Mouse (Mus musculus): ENCODE data around the gene Wnt9a. TPM values are rescaled to one million over a fixed set of nuclear protein-coding genes. Genes with fewer than 3 reads are reported as not detected.
A peak's percentile ranks its signal among the peaks of the same experiment; 100 is the strongest.
"Not testable (repeated sequence)": the region's sequence is repeated elsewhere in the genome, so short reads cannot be mapped to it uniquely, and the experiment has no call there.

The Wnt9a gene
- polyA plus RNA-seq, 1 experiment from 2014 or later: 1.6 TPM

GRCm38 (mm10) chr11:59297941-59298340 lies 8.8 kb upstream of the Wnt9a start:
- no peaks in the 10 kb centered on the region for H3K36me3 ChIP-seq (ENCODE audit: control insufficient read depth, insufficient read depth, low read length)
- ATAC-seq (ENCODE audit: insufficient read depth, low FRiP score, low TSS enrichment) (no peak), DNase-seq (ENCODE audit: low spot score) (peak; percentile 60)
- H3K4me3 ChIP-seq (ENCODE audit: low read depth, low read length): no peak overlapping the region
- 22% methylated on average over 7 of the region's 7 CpGs for WGBS
- no peaks in the 10 kb centered on the region for H3K9me3 ChIP-seq (ENCODE audit: control insufficient read depth, low read length)
- no peak overlapping the region for H3K9ac ChIP-seq (ENCODE audit: low read length)
- peaks cover 4% of the 10 kb centered on the region for H3K27me3 ChIP-seq (ENCODE audit: control insufficient read depth, insufficient read depth, low read length)
- no peak overlapping the region for H3K4me2 ChIP-seq (ENCODE audit: low read depth)
- no peaks in the 10 kb centered on the region for H3K4me1 ChIP-seq (ENCODE audit: control insufficient read depth, insufficient read depth, low read length)
- no peak overlapping the region for H3K27ac ChIP-seq (ENCODE audit: low read depth, low read length)

GRCm38 (mm10) chr11:59300185-59300584 lies 6.5 kb upstream of the Wnt9a start:
- no peak overlapping the region for H3K27ac ChIP-seq (ENCODE audit: low read depth, low read length)
- 28% methylated on average over 3 of the region's 3 CpGs for WGBS
- H3K9me3 ChIP-seq (ENCODE audit: control insufficient read depth, low read length): no peaks in the 10 kb centered on the region
- H3K4me2 ChIP-seq (ENCODE audit: low read depth): no peak overlapping the region
- H3K9ac ChIP-seq (ENCODE audit: low read length): no peak overlapping the region
- H3K27me3 ChIP-seq (ENCODE audit: control insufficient read depth, insufficient read depth, low read length): peaks cover 10% of the 10 kb centered on the region
- DNase-seq (ENCODE audit: low spot score) (no peak), ATAC-seq (ENCODE audit: insufficient read depth, low FRiP score, low TSS enrichment) (no peak)
- no peaks in the 10 kb centered on the region for H3K4me1 ChIP-seq (ENCODE audit: control insufficient read depth, insufficient read depth, low read length)
- H3K4me3 ChIP-seq (ENCODE audit: low read depth, low read length): no peak overlapping the region
- no peaks in the 10 kb centered on the region for H3K36me3 ChIP-seq (ENCODE audit: control insufficient read depth, insufficient read depth, low read length)

GRCm38 (mm10) chr11:59301053-59301452 lies 5.7 kb upstream of the Wnt9a start:
- not testable (repeated sequence) for H3K4me2 ChIP-seq (ENCODE audit: low read depth)
- 71% methylated on average over 2 of the region's 2 CpGs for WGBS
- peaks cover 19% of the 10 kb centered on the region for H3K27me3 ChIP-seq (ENCODE audit: control insufficient read depth, insufficient read depth, low read length)

GRCm38 (mm10) chr11:59302700-59303569 lies 3.8 kb upstream of the Wnt9a start:
- Histone ChIP-seq H3K27ac (ENCODE audit: low read depth, low read length) (no peak overlapping the region), H3K4me3 (ENCODE audit: low read depth, low read length) (no peak overlapping the region), H3K4me2 (ENCODE audit: low read depth) (no peak overlapping the region), H3K27me3 (ENCODE audit: control insufficient read depth, insufficient read depth, low read length) (peaks cover 37% of the 10 kb centered on the region), H3K4me1 (ENCODE audit: control insufficient read depth, insufficient read depth, low read length) (peaks cover 9% of the 10 kb centered on the region), H3K9ac (ENCODE audit: low read length) (no peak overlapping the region), H3K9me3 (ENCODE audit: control insufficient read depth, low read length) (no peaks in the 10 kb centered on the region), H3K36me3 (ENCODE audit: control insufficient read depth, insufficient read depth, low read length) (no peaks in the 10 kb centered on the region)
- WGBS: 38% methylated on average over 5 of the region's 10 CpGs
- DNase-seq (ENCODE audit: low spot score) (peak; percentile 82), ATAC-seq (ENCODE audit: insufficient read depth, low FRiP score, low TSS enrichment) (no peak)

More at GRCm38 (mm10) chr11:59301053-59301452, 5.7 kb upstream of the Wnt9a start:
- not testable (repeated sequence) for H3K9me3 ChIP-seq (ENCODE audit: control insufficient read depth, low read length); H3K9ac ChIP-seq (ENCODE audit: low read length); H3K4me1 ChIP-seq (ENCODE audit: control insufficient read depth, insufficient read depth, low read length); DNase-seq (ENCODE audit: low spot score); H3K4me3 ChIP-seq (ENCODE audit: low read depth, low read length); ATAC-seq (ENCODE audit: insufficient read depth, low FRiP score, low TSS enrichment); H3K36me3 ChIP-seq (ENCODE audit: control insufficient read depth, insufficient read depth, low read length); H3K27ac ChIP-seq (ENCODE audit: low read depth, low read length)

- H3K4me1 ChIP-seq (ENCODE audit: control insufficient read depth, insufficient read depth, low read length): peaks cover 22% of the 10 kb centered on the region
- WGBS: 45% methylated on average over 22 of the region's 22 CpGs
- H3K27me3 ChIP-seq (ENCODE audit: control insufficient read depth, insufficient read depth, low read length): peaks cover 47% of the 10 kb centered on the region
- DNase-seq (ENCODE audit: low spot score) (no peak), ATAC-seq (ENCODE audit: insufficient read depth, low FRiP score, low TSS enrichment) (no peak)
- H3K4me3 ChIP-seq (ENCODE audit: low read depth, low read length): no peak overlapping the region
- H3K27ac ChIP-seq (ENCODE audit: low read depth, low read length): no peak overlapping the region
- no peaks in the 10 kb centered on the region for H3K9me3 ChIP-seq (ENCODE audit: control insufficient read depth, low read length)
- H3K36me3 ChIP-seq (ENCODE audit: control insufficient read depth, insufficient read depth, low read length): no peaks in the 10 kb centered on the region
- H3K9ac ChIP-seq (ENCODE audit: low read length): no peak overlapping the region
- no peak overlapping the region for H3K4me2 ChIP-seq (ENCODE audit: low read depth)
Measured at GRCm38 (mm10) chr11:59305008-59305820, 1.5 kb upstream of the Wnt9a start.

GRCm38 (mm10) chr11:59305821-59306215 lies 910 bp upstream of the Wnt9a start:
- Histone ChIP-seq H3K27ac (ENCODE audit: low read depth, low read length) (no peak overlapping the region), H3K4me3 (ENCODE audit: low read depth, low read length) (no peak overlapping the region; the same call in 1 of the 2 replicates), H3K27me3 (ENCODE audit: control insufficient read depth, insufficient read depth, low read length) (peaks cover 47% of the 10 kb centered on the region), H3K9ac (ENCODE audit: low read length) (no peak overlapping the region), H3K9me3 (ENCODE audit: control insufficient read depth, low read length) (no peaks in the 10 kb centered on the region), H3K4me2 (ENCODE audit: low read depth) (peak overlapping the region; percentile 88; the same call in 1 of the 2 replicates), H3K36me3 (ENCODE audit: control insufficient read depth, insufficient read depth, low read length) (no peaks in the 10 kb centered on the region), H3K4me1 (ENCODE audit: control insufficient read depth, insufficient read depth, low read length) (peaks cover 22% of the 10 kb centered on the region)
- ATAC-seq (ENCODE audit: insufficient read depth, low FRiP score, low TSS enrichment) (no peak), DNase-seq (ENCODE audit: low spot score) (no peak)
- WGBS: 6% methylated on average over 10 of the region's 10 CpGs

- H3K36me3 ChIP-seq (ENCODE audit: control insufficient read depth, insufficient read depth, low read length): no peaks in the 10 kb centered on the region
- no peak overlapping the region; the same call in 1 of the 2 replicates for H3K9ac ChIP-seq (ENCODE audit: low read length)
- DNase-seq (ENCODE audit: low spot score) (peak; percentile 86), ATAC-seq (ENCODE audit: insufficient read depth, low FRiP score, low TSS enrichment) (peak; percentile 27; the same call in 1 of the 2 replicates)
- no peak overlapping the region for H3K27ac ChIP-seq (ENCODE audit: low read depth, low read length)
- no peaks in the 10 kb centered on the region for H3K9me3 ChIP-seq (ENCODE audit: control insufficient read depth, low read length)
- peak overlapping the region; percentile 60 for H3K4me3 ChIP-seq (ENCODE audit: low read depth, low read length)
- under 1% methylated on average over 45 of the region's 45 CpGs for WGBS
- H3K27me3 ChIP-seq (ENCODE audit: control insufficient read depth, insufficient read depth, low read length): peaks cover 47% of the 10 kb centered on the region
- peak overlapping the region; percentile 88 for H3K4me2 ChIP-seq (ENCODE audit: low read depth)
- H3K4me1 ChIP-seq (ENCODE audit: control insufficient read depth, insufficient read depth, low read length): peaks cover 29% of the 10 kb centered on the region
Measured at GRCm38 (mm10) chr11:59307422-59308163, 865 bp downstream of the Wnt9a start.

GRCm38 (mm10) chr11:59308164-59308542 lies 1.4 kb downstream of the Wnt9a start:
- H3K27me3 ChIP-seq (ENCODE audit: control insufficient read depth, insufficient read depth, low read length): peaks cover 47% of the 10 kb centered on the region
- no peak overlapping the region for H3K27ac ChIP-seq (ENCODE audit: low read depth, low read length)
- ATAC-seq (ENCODE audit: insufficient read depth, low FRiP score, low TSS enrichment) (0 out of 2 replicates have a peak, but pooled peaks have one; percentile 20), DNase-seq (ENCODE audit: low spot score) (no peak)
- 25% methylated on average over 12 of the region's 12 CpGs for WGBS
- no peaks in the 10 kb centered on the region for H3K36me3 ChIP-seq (ENCODE audit: control insufficient read depth, insufficient read depth, low read length)
- H3K9me3 ChIP-seq (ENCODE audit: control insufficient read depth, low read length): no peaks in the 10 kb centered on the region
- no peak overlapping the region; the same call in 1 of the 2 replicates for H3K4me3 ChIP-seq (ENCODE audit: low read depth, low read length)
- no peak overlapping the region for H3K9ac ChIP-seq (ENCODE audit: low read length)
- peaks cover 30% of the 10 kb centered on the region for H3K4me1 ChIP-seq (ENCODE audit: control insufficient read depth, insufficient read depth, low read length)
- H3K4me2 ChIP-seq (ENCODE audit: low read depth): peak overlapping the region; percentile 19; the same call in 1 of the 2 replicates

All from neural tube, embryonic 11.5 days (tissue).